Mouse (Mus musculus) heart, adult 2 months (tissue): Measurements from ENCODE around the gene Rph3al. TPM values are rescaled to one million over a fixed set of nuclear protein-coding genes. Genes with fewer than 3 reads are reported as not detected.

ENCODE experiments used
- DNase-seq, 2 experiments: peaks; one replicate each; pipeline ENCODE4 v3.0.0; 2021
- H3K27ac ChIP-seq: fragments of 200-600 bp; 2 replicates; pipeline ENCODE4 v1.8.1; 2022
- H3K27me3 ChIP-seq: fragments of 200-500 bp; 2 replicates; pipeline ENCODE4 v1.6.1; 2012; ENCODE audit warnings: mild to moderate bottlenecking, low read length, inconsistent platforms, mixed read lengths; ENCODE audit not compliant: control insufficient read depth, insufficient read depth
- H3K36me3 ChIP-seq: fragments of 200-500 bp; 2 replicates; pipeline ENCODE4 v1.6.1; 2012; ENCODE audit warnings: low read length, inconsistent platforms; ENCODE audit not compliant: control insufficient read depth, insufficient read depth
- H3K4me1 ChIP-seq: fragments of 200-500 bp; 2 replicates; pipeline ENCODE4 v1.6.1; 2011; ENCODE audit warnings: low read length; ENCODE audit not compliant: control insufficient read depth, insufficient read depth
- H3K4me3 ChIP-seq: fragments of 200-600 bp; 2 replicates; pipeline ENCODE4 v1.8.1; 2022
- H3K79me2 ChIP-seq: fragments of 200-500 bp; replicated peaks from 2 replicates; pipeline ENCODE4 v1.6.1; 2012; ENCODE audit warnings: mild to moderate bottlenecking, inconsistent platforms, low read length, moderate library complexity, mixed read lengths; ENCODE audit not compliant: control insufficient read depth, insufficient read depth
- H3K9ac ChIP-seq: fragments of 200-500 bp; 2 replicates; pipeline ENCODE4 v1.6.1; 2012; ENCODE audit warnings: low read depth, mild to moderate bottlenecking, control low read depth, inconsistent platforms, low read length, mixed read lengths
- CTCF ChIP-seq: fragments of 200-600 bp; IDR thresholded peaks from 2 replicates; pipeline ENCODE4 v1.8.1; 2022; ENCODE audit warnings: antibody characterized with exemption, mild to moderate bottlenecking, moderate library complexity
- EP300 ChIP-seq: fragments of 200-500 bp; IDR thresholded peaks from 2 replicates; pipeline ENCODE4 v1.6.1; 2011; ENCODE audit warnings: low read depth, low read length, control low read depth; ENCODE audit not compliant: insufficient read depth
- POLR2A ChIP-seq: fragments of 200-500 bp; IDR thresholded peaks from 2 replicates; pipeline ENCODE4 v1.6.1; 2011; ENCODE audit warnings: mild to moderate bottlenecking, low read depth, low read length, control low read depth; ENCODE audit not compliant: insufficient read depth
- WGBS: fragments of 180-500 bp; shearing (Covaris S2); methylation state at CpG from one replicate; pipeline ENCODE4 v1.1.7; 2018; 5-methylcytosine and 5-hydroxymethylcytosine counted together
- intact Hi-C: fragments of 180-260 bp; cut with DNase I; formaldehyde crosslinking; loops from one replicate; pipeline ENCODE4 v1.15.1; 2025
- polyA plus RNA-seq: library from polyadenylated mRNA; depleted of rRNA; stranded (reverse); fragments of >200 nt; gene quantifications from 2 replicates; pipeline ENCODE4 v1.2.3, GENCODE M21; 2012
- total RNA-seq, 2 experiments: library from RNA; stranded (reverse); gene quantifications; 2 replicates each; pipeline ENCODE4 v1.2.3; 2021

Gene Rph3al
- total and polyA plus RNA-seq, 3 experiments = 5.9 to 11.7 (median 11.1) TPM

- Histone ChIP-seq H3K4me1 (no peaks in the 10 kb centered on the region), H3K4me3 (no peak overlapping the region), H3K9ac (no peak overlapping the region), H3K27ac (no peak overlapping the region), H3K36me3 (no peaks in the 10 kb centered on the region), H3K27me3 (no peaks in the 10 kb centered on the region), H3K79me2 (no peaks in the 10 kb centered on the region)
- WGBS = 92% methylated on average over 17 of the region's 17 CpGs
- intact Hi-C loops = no loop called here
- TF ChIP-seq CTCF (no peak), EP300 (no peak), POLR2A (no peak)
- DNase-seq = no peak
Observed at GRCm38 (mm10) chr11:75957124-75957832, 19.0 kb upstream of the Rph3al start.

GRCm38 (mm10) chr11:75956651-75957050 is 18.4 kb upstream of the Rph3al start:
- Histone ChIP-seq H3K79me2 (no peaks in the 10 kb centered on the region), H3K9ac (no peak overlapping the region), H3K4me3 (no peak overlapping the region), H3K27me3 (no peaks in the 10 kb centered on the region), H3K36me3 (no peaks in the 10 kb centered on the region), H3K4me1 (no peaks in the 10 kb centered on the region), H3K27ac (no peak overlapping the region)
- 78% methylated on average over 8 of the region's 8 CpGs for WGBS
- DNase-seq = no peak
- intact Hi-C loops = no loop called here
- no peak for TF ChIP-seq EP300
- TF ChIP-seq POLR2A = no peak
- TF ChIP-seq CTCF = no peak

GRCm38 (mm10) chr11:75954896-75955295 is 16.7 kb upstream of the Rph3al start:
- WGBS = 83% methylated on average over 9 of the region's 9 CpGs
- no peak for TF ChIP-seq EP300
- DNase-seq = no peak
- Histone ChIP-seq H3K27ac (no peak overlapping the region), H3K27me3 (no peaks in the 10 kb centered on the region), H3K4me3 (no peak overlapping the region), H3K36me3 (no peaks in the 10 kb centered on the region), H3K4me1 (no peaks in the 10 kb centered on the region), H3K9ac (no peak overlapping the region), H3K79me2 (no peaks in the 10 kb centered on the region)
- intact Hi-C loops = no loop called here

- Histone ChIP-seq H3K36me3 (no peaks in the 10 kb centered on the region), H3K4me3 (no peak overlapping the region), H3K4me1 (no peaks in the 10 kb centered on the region), H3K27me3 (no peaks in the 10 kb centered on the region), H3K79me2 (no peaks in the 10 kb centered on the region), H3K27ac (no peak overlapping the region), H3K9ac (no peak overlapping the region)
- 76% methylated on average over 5 of the region's 5 CpGs for WGBS
- no peak for DNase-seq
- intact Hi-C loops = no loop called here
- no peak for TF ChIP-seq EP300
- TF ChIP-seq CTCF = no peak
- no peak for TF ChIP-seq POLR2A
Observed at GRCm38 (mm10) chr11:75951895-75952294, 13.7 kb upstream of the Rph3al start.

- TF ChIP-seq CTCF (no peak), POLR2A (no peak), EP300 (no peak)
- Histone ChIP-seq H3K79me2 (no peaks in the 10 kb centered on the region), H3K4me3 (no peak overlapping the region), H3K27me3 (no peaks in the 10 kb centered on the region), H3K4me1 (no peaks in the 10 kb centered on the region), H3K9ac (no peak overlapping the region), H3K27ac (no peak overlapping the region), H3K36me3 (no peaks in the 10 kb centered on the region)
- DNase-seq = no peak
- 79% methylated on average over 3 of the region's 3 CpGs for WGBS
- intact Hi-C loops = no loop called here
Observed at GRCm38 (mm10) chr11:75950459-75950858, 12.2 kb upstream of the Rph3al start.

GRCm38 (mm10) chr11:75948789-75949188 is 10.6 kb upstream of the Rph3al start:
- 56% methylated on average over 3 of the region's 3 CpGs for WGBS
- no peak for TF ChIP-seq EP300
- no peak for TF ChIP-seq CTCF
- TF ChIP-seq POLR2A = no peak
- H3K27ac ChIP-seq = no peak overlapping the region
- no peak overlapping the region for H3K9ac ChIP-seq
- H3K4me1 ChIP-seq = no peaks in the 10 kb centered on the region
- H3K4me3 ChIP-seq = no peak overlapping the region
- H3K27me3 ChIP-seq = no peaks in the 10 kb centered on the region
- intact Hi-C loops = no loop called here
- no peaks in the 10 kb centered on the region for H3K36me3 ChIP-seq
- no peaks in the 10 kb centered on the region for H3K79me2 ChIP-seq
- no peak for DNase-seq
